Mouse (Mus musculus) stomach, embryonic 16.5 days (tissue): ENCODE measurements around the gene Qk. TPM values are rescaled to one million over a fixed set of nuclear protein-coding genes. Genes with fewer than 3 reads are reported as not detected.

Experiments used
- ATAC-seq: fragments of 200-750 bp; cut with Nextera tagmentation; 2 replicates; pipeline ENCODE4 v1.8.0; 2017; ENCODE audit warnings: moderate number of reproducible peaks, moderate TSS enrichment; ENCODE audit not compliant: insufficient read depth, low FRiP score
- H3K27ac ChIP-seq: fragments of 300-500 bp; sonication (generic); 2 replicates; pipeline ENCODE4 v1.5.1; 2014; ENCODE audit warnings: low read length
- H3K27me3 ChIP-seq: fragments of 300-500 bp; sonication (generic); 2 replicates; pipeline ENCODE4 v1.6.1; 2014; ENCODE audit warnings: low read length, control low read depth, mixed read lengths; ENCODE audit not compliant: control insufficient read depth, insufficient read depth
- H3K36me3 ChIP-seq: fragments of 300-500 bp; sonication (generic); 2 replicates; pipeline ENCODE4 v1.6.1; 2014; ENCODE audit warnings: low read length; ENCODE audit not compliant: control insufficient read depth, insufficient read depth
- H3K4me1 ChIP-seq: fragments of 300-500 bp; sonication (generic); 2 replicates; pipeline ENCODE4 v1.6.1; 2014; ENCODE audit warnings: low read length, control low read depth, mixed read lengths; ENCODE audit not compliant: control insufficient read depth, insufficient read depth
- H3K4me2 ChIP-seq: fragments of 300-500 bp; sonication (generic); 2 replicates; pipeline ENCODE4 v1.6.1; 2014; ENCODE audit warnings: low read depth, low read length, mixed read lengths
- H3K4me3 ChIP-seq: fragments of 300-500 bp; sonication (generic); replicated peaks from 2 replicates; pipeline ENCODE4 v1.5.1; 2014; ENCODE audit warnings: mild to moderate bottlenecking, low read length
- H3K9ac ChIP-seq: fragments of 300-500 bp; sonication (generic); 2 replicates; pipeline ENCODE4 v1.6.1; 2014; ENCODE audit warnings: low read length
- H3K9me3 ChIP-seq: fragments of 300-500 bp; sonication (generic); replicated peaks from 2 replicates; pipeline ENCODE4 v1.6.1; 2016; ENCODE audit warnings: low read length, control low read depth; ENCODE audit not compliant: control insufficient read depth
- WGBS: fragments of 180-500 bp; shearing (Covaris S2); extraction: QIAGEN DNeasy Blood & Tissue Kit; methylation state at CpG from one replicate; pipeline ENCODE4 v1.1.7; 2014; 5-methylcytosine and 5-hydroxymethylcytosine counted together
- polyA plus RNA-seq: library from polyadenylated mRNA; unstranded; fragments of >200 nt; fragmentation: Nextera tagmentation; extraction: Ambion mirVana; gene quantifications from 2 replicates; pipeline ENCODE4 v1.2.1, GENCODE M21; 2015

Gene Qk
- 15.9 and 17.1 TPM in 2 replicates for polyA plus RNA-seq

- WGBS: under 1% methylated on average over 86 of the region's 86 CpGs
- Histone ChIP-seq H3K4me1 (peaks cover 4% of the 10 kb centered on the region), H3K4me3 (peak within 1 kb of the TSS; percentile 89), H3K36me3 (no peaks in the 10 kb centered on the region), H3K4me2 (peak within 1 kb of the TSS; percentile 72), H3K9ac (peak within 1 kb of the TSS; percentile 98), H3K27me3 (no peaks in the 10 kb centered on the region), H3K9me3 (no peaks in the 10 kb centered on the region), H3K27ac (peak within 1 kb of the TSS; percentile 99)
- ATAC-seq: peak; percentile 86
These were observed at the start of gene Qk for GRCm38 (mm10) chr17:10319685-10320455. TSS of gene Qk (minus strand) at chr17:10319854.

- Histone ChIP-seq H3K9ac (no peak overlapping the region), H3K27ac (no peak overlapping the region), H3K4me2 (no peak overlapping the region), H3K9me3 (no peaks in the 10 kb centered on the region), H3K27me3 (no peaks in the 10 kb centered on the region), H3K36me3 (no peaks in the 10 kb centered on the region), H3K4me1 (no peaks in the 10 kb centered on the region), H3K4me3 (no peak overlapping the region)
- no peak for ATAC-seq
- 78% methylated on average over 5 of the region's 5 CpGs for WGBS
These were observed 47.4 kb upstream of the Qk start for GRCm38 (mm10) chr17:10367044-10367443.

- no peak overlapping the region for H3K27ac ChIP-seq
- ATAC-seq: no peak
- 65% methylated on average over 4 of the region's 4 CpGs for WGBS
These were observed 46.9 kb upstream of the Qk start for GRCm38 (mm10) chr17:10366577-10366976.

GRCm38 (mm10) chr17:10365501-10366482 is 46.1 kb upstream of the Qk start:
- H3K9me3 ChIP-seq: no peaks in the 10 kb centered on the region
- H3K36me3 ChIP-seq: no peaks in the 10 kb centered on the region
- H3K4me2 ChIP-seq: no peak overlapping the region
- no peak overlapping the region for H3K27ac ChIP-seq
- no peak for ATAC-seq
- H3K9ac ChIP-seq: no peak overlapping the region
- no peaks in the 10 kb centered on the region for H3K4me1 ChIP-seq
- 60% methylated on average over 13 of the region's 13 CpGs for WGBS
- H3K27me3 ChIP-seq: no peaks in the 10 kb centered on the region
- H3K4me3 ChIP-seq: no peak overlapping the region

More at GRCm38 (mm10) chr17:10366577-10366976, 46.9 kb upstream of the Qk start:
- Histone ChIP-seq H3K4me1 (no peaks in the 10 kb centered on the region), H3K4me3 (no peak overlapping the region), H3K4me2 (no peak overlapping the region), H3K9ac (no peak overlapping the region), H3K36me3 (no peaks in the 10 kb centered on the region), H3K9me3 (no peaks in the 10 kb centered on the region), H3K27me3 (no peaks in the 10 kb centered on the region)

GRCm38 (mm10) chr17:10363151-10363550 is 43.5 kb upstream of the Qk start:
- Histone ChIP-seq H3K9ac (no peak overlapping the region), H3K36me3 (no peaks in the 10 kb centered on the region), H3K27me3 (no peaks in the 10 kb centered on the region), H3K4me3 (no peak overlapping the region), H3K9me3 (no peaks in the 10 kb centered on the region), H3K27ac (no peak overlapping the region), H3K4me1 (no peaks in the 10 kb centered on the region), H3K4me2 (no peak overlapping the region)
- ATAC-seq: no peak
- WGBS: 74% methylated on average over 3 of the region's 3 CpGs

GRCm38 (mm10) chr17:10361882-10362291 is 42.2 kb upstream of the Qk start:
- H3K4me2 ChIP-seq: no peak overlapping the region
- H3K36me3 ChIP-seq: no peaks in the 10 kb centered on the region
- H3K27ac ChIP-seq: no peak overlapping the region
- WGBS: 88% methylated on average over 7 of the region's 7 CpGs
- H3K9me3 ChIP-seq: no peaks in the 10 kb centered on the region
- no peak overlapping the region for H3K9ac ChIP-seq
- no peak overlapping the region for H3K4me3 ChIP-seq
- H3K27me3 ChIP-seq: no peaks in the 10 kb centered on the region
- H3K4me1 ChIP-seq: no peaks in the 10 kb centered on the region
- no peak for ATAC-seq

- no peak for ATAC-seq
- H3K27me3 ChIP-seq: no peaks in the 10 kb centered on the region
- no peak overlapping the region for H3K9ac ChIP-seq
- H3K36me3 ChIP-seq: no peaks in the 10 kb centered on the region
- H3K4me1 ChIP-seq: no peaks in the 10 kb centered on the region
- no peaks in the 10 kb centered on the region for H3K9me3 ChIP-seq
- 79% methylated on average over 4 of the region's 4 CpGs for WGBS
- H3K4me3 ChIP-seq: no peak overlapping the region
- H3K4me2 ChIP-seq: no peak overlapping the region
- no peak overlapping the region for H3K27ac ChIP-seq
These were observed 41.1 kb upstream of the Qk start for GRCm38 (mm10) chr17:10360738-10361137.

- ATAC-seq: no peak
- H3K4me3 ChIP-seq: no peak overlapping the region
- no peak overlapping the region for H3K9ac ChIP-seq
- H3K4me2 ChIP-seq: no peak overlapping the region
- no peaks in the 10 kb centered on the region for H3K27me3 ChIP-seq
- WGBS: 45% methylated on average over 14 of the region's 14 CpGs
- no peaks in the 10 kb centered on the region for H3K36me3 ChIP-seq
- no peak overlapping the region for H3K27ac ChIP-seq
- H3K4me1 ChIP-seq: no peaks in the 10 kb centered on the region
- no peaks in the 10 kb centered on the region for H3K9me3 ChIP-seq
These were observed 39.8 kb upstream of the Qk start for GRCm38 (mm10) chr17:10359466-10359865.

- WGBS: 87% methylated on average over 12 of the region's 12 CpGs
- Histone ChIP-seq H3K27me3 (no peaks in the 10 kb centered on the region), H3K9me3 (no peaks in the 10 kb centered on the region), H3K36me3 (no peaks in the 10 kb centered on the region), H3K4me1 (no peaks in the 10 kb centered on the region), H3K4me3 (no peak overlapping the region), H3K27ac (no peak overlapping the region), H3K4me2 (no peak overlapping the region), H3K9ac (no peak overlapping the region)
- ATAC-seq: no peak
These were observed 37.7 kb upstream of the Qk start for GRCm38 (mm10) chr17:10357348-10357747.
